Mouse (Mus musculus) thymus, adult 2 months (tissue): ENCODE data around the gene Mrps18a. TPM values are rescaled to one million over a fixed set of nuclear protein-coding genes. Genes with fewer than 3 reads are reported as not detected.

Source experiments
- DNase-seq: peaks from one replicate; pipeline ENCODE4 v3.0.0; 2021
- H3K27ac ChIP-seq: fragments of 200-500 bp; 2 replicates; pipeline ENCODE4 v1.5.1; 2012; ENCODE audit warnings: low read length, control low read depth; ENCODE audit not compliant: control insufficient read depth, insufficient read depth
- H3K27me3 ChIP-seq: fragments of 200-500 bp; 2 replicates; pipeline ENCODE4 v1.6.1; 2012; ENCODE audit warnings: mild to moderate bottlenecking, low read length, moderate library complexity, mixed read lengths; ENCODE audit not compliant: control insufficient read depth, insufficient read depth
- H3K36me3 ChIP-seq: fragments of 200-500 bp; 2 replicates; pipeline ENCODE4 v1.6.1; 2012; ENCODE audit warnings: mild to moderate bottlenecking, low read length, moderate library complexity; ENCODE audit not compliant: control insufficient read depth, insufficient read depth
- H3K4me1 ChIP-seq: fragments of 200-500 bp; replicated peaks from 2 replicates; pipeline ENCODE4 v1.6.1; 2012; ENCODE audit warnings: low read length; ENCODE audit not compliant: control insufficient read depth, insufficient read depth
- H3K4me3 ChIP-seq: fragments of 200-500 bp; 2 replicates; pipeline ENCODE4 v1.5.1; 2012; ENCODE audit warnings: mild to moderate bottlenecking, low read length, control low read depth, moderate library complexity; ENCODE audit not compliant: control insufficient read depth, insufficient read depth
- CTCF ChIP-seq: fragments of 200-500 bp; IDR thresholded peaks from 2 replicates; pipeline ENCODE4 v1.5.1; 2012; ENCODE audit warnings: mild to moderate bottlenecking, control low read depth, low read length, moderate library complexity, borderline replicate concordance; ENCODE audit not compliant: control insufficient read depth, poor library complexity, insufficient read depth; ENCODE audit errors: extremely low read depth
- POLR2A ChIP-seq: fragments of 200-500 bp; IDR thresholded peaks from 2 replicates; pipeline ENCODE4 v1.6.1; 2012; ENCODE audit warnings: mild to moderate bottlenecking, low read length, control low read depth, moderate library complexity; ENCODE audit not compliant: control insufficient read depth, poor library complexity, insufficient read depth; ENCODE audit errors: extremely low read depth
- WGBS: fragments of 180-500 bp; shearing (Covaris S2); methylation state at CpG from one replicate; pipeline ENCODE4 v1.1.7; 2018; 5-methylcytosine and 5-hydroxymethylcytosine counted together
- polyA plus RNA-seq: library from polyadenylated mRNA; depleted of rRNA; stranded (reverse); fragments of >200 nt; gene quantifications from 2 replicates; pipeline ENCODE4 v1.2.3, GENCODE M21; 2012

The Mrps18a gene
- polyA plus RNA-seq, 1 experiment, result 56.4 TPM

DNA sequence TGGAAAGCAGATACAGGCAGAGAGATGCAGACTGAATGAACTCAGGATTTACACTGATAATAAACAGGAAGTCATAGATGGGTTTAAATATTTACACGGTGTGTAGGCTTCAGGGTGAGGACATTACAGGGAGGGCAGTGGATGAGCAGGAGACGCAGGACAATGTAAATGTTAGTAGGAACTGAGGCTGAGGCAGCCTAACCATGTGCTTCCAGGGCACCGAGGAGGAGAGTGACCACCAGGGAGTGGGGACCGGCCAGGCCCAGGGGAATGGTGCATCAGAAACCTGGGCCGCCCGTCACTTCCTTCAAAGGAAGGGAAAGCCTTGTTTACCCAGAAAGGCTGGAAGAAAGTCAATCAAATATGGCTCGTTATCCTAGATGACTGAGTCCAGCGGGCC lies 12.3 kb upstream of the Mrps18a start:
- H3K27ac ChIP-seq, result no peak overlapping the region
- TF ChIP-seq POLR2A, result no peak
- no peak for TF ChIP-seq CTCF
- H3K27me3 ChIP-seq, result no peaks in the 10 kb centered on the region
- H3K4me1 ChIP-seq, result no peaks in the 10 kb centered on the region
- H3K36me3 ChIP-seq, result no peaks in the 10 kb centered on the region
- H3K4me3 ChIP-seq, result no peak overlapping the region
- DNase-seq, result no peak
- WGBS, result 91% methylated on average over 8 of the region's 8 CpGs

DNA sequence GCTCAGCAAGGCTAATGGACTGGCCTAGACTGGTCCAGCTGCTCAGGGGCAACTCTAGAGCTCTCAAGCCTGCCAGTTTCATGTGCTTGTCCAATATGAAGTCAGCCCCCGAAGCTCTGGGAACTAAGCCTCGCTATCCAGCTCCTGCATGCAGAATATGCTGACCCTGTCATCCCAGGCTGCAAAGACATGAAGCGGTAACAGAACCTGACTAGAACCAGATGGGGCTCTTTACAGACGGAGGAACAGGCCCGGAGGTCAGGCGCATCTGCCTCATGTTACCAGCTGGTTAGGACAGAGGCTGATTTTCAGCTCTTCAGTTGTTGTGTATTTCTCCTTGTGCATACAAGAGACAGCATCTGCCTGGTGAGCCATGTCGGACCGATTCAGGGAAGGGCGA lies 8.9 kb upstream of the Mrps18a start:
- TF ChIP-seq POLR2A (no peak), CTCF (no peak)
- H3K4me1 ChIP-seq, result peaks cover 4% of the 10 kb centered on the region; the same call in 1 of the 2 replicates
- H3K36me3 ChIP-seq, result no peaks in the 10 kb centered on the region
- no peaks in the 10 kb centered on the region for H3K27me3 ChIP-seq
- 96% methylated on average over 9 of the region's 9 CpGs for WGBS
- DNase-seq, result no peak
- no peak overlapping the region for H3K27ac ChIP-seq
- H3K4me3 ChIP-seq, result no peak overlapping the region

DNA sequence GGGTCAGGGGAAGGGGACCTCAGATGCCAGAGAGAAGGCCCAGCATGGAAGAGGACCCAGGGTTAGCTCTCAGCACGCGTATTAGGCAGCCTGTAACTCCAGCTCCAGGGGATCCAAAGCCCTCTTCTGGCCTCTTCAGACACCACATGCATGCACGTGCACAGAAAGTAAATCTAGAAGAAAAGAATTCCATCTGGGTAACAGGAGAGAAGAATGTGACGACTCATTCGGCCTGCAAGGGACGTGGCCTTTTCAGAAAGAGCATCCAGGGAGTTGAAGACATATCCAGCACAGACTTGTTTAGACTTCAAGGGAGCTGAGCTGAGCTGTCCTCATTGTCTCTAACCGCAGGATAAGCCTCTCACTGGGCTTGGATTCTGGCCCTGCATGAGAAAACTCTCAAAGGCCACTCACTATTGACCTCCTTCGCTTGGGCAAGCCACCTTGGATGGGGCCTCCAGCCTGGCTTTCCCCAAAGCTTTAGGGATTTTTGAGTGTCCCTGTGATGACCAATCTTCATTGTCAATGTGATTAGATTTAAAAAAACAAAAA lies 8.1 kb upstream of the Mrps18a start:
- WGBS, result 97% methylated on average over 8 of the region's 8 CpGs
- Histone ChIP-seq H3K27ac (no peak overlapping the region), H3K4me3 (no peak overlapping the region), H3K27me3 (no peaks in the 10 kb centered on the region), H3K36me3 (no peaks in the 10 kb centered on the region), H3K4me1 (peaks cover 4% of the 10 kb centered on the region; the same call in 1 of the 2 replicates)
- DNase-seq, result no peak
- TF ChIP-seq POLR2A (no peak), CTCF (no peak)

DNA sequence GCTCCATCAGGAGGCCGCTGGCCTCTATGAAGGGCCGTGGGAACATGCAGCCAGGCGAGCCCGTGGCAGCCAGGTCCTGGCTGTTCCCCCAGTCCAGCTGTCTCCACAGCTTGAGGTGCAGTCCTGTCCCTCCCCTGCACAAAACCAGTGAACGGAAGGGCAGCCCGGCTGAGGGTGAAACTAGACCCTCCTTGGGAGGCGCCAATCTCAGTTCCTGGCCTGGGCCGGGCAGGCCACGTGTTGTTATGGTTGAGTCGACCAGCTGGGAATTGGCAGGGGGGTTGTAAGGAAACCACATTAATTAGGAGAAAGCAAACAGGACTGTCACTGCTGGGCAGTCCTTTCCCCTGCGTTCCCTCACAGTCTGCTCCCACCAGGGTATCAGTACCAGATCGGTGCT lies 6.3 kb upstream of the Mrps18a start:
- 26% methylated on average over 12 of the region's 12 CpGs for WGBS
- no peaks in the 10 kb centered on the region for H3K27me3 ChIP-seq
- H3K36me3 ChIP-seq, result no peaks in the 10 kb centered on the region
- no peak for TF ChIP-seq POLR2A
- TF ChIP-seq CTCF, result no peak
- H3K4me1 ChIP-seq, result peaks cover 4% of the 10 kb centered on the region; the same call in 1 of the 2 replicates
- no peak overlapping the region for H3K27ac ChIP-seq
- DNase-seq, result no peak
- no peak overlapping the region for H3K4me3 ChIP-seq

DNA sequence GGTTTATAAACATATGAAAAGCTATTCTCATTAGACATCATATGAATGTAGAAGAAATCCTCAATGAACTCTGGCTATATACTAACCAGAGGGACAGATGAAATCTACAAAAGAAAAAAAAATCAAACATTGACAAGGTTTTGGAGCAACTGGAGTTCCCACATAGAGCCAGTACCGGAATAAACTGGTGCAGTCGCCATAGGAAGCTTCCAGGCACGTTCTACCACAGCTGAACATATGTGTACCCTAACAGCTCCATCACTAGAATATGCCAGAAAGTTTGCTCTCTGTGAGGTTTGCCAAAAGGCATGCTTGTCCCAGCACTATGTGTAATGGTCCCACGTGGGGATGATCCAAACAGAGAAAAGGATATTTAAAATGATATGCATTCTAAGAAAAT lies 2.5 kb upstream of the Mrps18a start:
- TF ChIP-seq CTCF, result no peak
- TF ChIP-seq POLR2A, result no peak
- WGBS, result 90% methylated on average over 4 of the region's 4 CpGs
- peaks cover 4% of the 10 kb centered on the region; the same call in 1 of the 2 replicates for H3K4me1 ChIP-seq
- no peak overlapping the region for H3K27ac ChIP-seq
- H3K4me3 ChIP-seq, result no peak overlapping the region
- no peaks in the 10 kb centered on the region for H3K36me3 ChIP-seq
- no peaks in the 10 kb centered on the region for H3K27me3 ChIP-seq
- no peak for DNase-seq

DNA sequence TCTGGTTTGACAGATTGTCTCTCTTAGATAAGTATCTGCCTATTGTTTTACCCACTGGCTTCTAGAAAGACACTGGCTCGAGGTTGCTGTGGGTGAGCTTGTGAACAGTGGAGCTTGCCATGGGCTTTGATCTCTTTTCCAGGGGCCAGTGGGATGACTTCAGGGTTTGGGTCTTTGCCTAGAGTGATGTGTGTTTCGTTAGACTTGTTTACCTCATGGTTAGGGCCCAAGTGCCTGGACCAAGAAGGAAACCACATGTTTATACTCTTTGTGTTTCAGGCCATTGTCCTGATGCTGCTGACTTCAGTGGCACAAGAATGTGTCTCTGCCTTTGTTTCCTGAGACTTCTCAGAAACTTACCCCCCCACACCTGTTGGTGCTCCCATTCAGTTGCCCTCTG lies 4.7 kb downstream of the Mrps18a start:
- TF ChIP-seq POLR2A, result no peak
- TF ChIP-seq CTCF, result no peak
- H3K27me3 ChIP-seq, result no peaks in the 10 kb centered on the region
- H3K27ac ChIP-seq, result no peak overlapping the region
- peaks cover 16% of the 10 kb centered on the region for H3K36me3 ChIP-seq
- 72% methylated on average over 2 of the region's 2 CpGs for WGBS
- no peak overlapping the region for H3K4me3 ChIP-seq
- no peak for DNase-seq
- H3K4me1 ChIP-seq, result no peaks in the 10 kb centered on the region

DNA sequence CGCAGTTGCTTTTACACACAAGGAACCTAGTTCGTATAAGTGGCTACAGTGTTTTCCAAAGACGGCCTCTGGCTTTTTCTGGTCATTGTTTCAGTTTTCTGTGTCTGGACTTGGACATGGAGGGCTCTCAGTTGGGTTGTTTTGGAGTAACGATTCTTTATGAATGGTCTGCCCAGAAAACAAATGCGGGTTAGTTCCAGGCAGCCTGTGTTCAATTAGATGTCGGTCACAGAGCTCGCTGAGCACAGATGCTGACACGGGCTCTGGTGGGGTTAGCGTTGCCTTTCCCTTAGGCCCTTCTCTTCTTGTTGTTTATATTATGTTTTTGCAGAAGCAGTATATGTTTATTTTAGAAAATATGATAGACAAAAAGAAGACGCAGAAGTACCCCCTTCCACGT lies 5.4 kb downstream of the Mrps18a start:
- Histone ChIP-seq H3K27me3 (no peaks in the 10 kb centered on the region), H3K4me1 (no peaks in the 10 kb centered on the region), H3K27ac (no peak overlapping the region), H3K36me3 (peaks cover 16% of the 10 kb centered on the region), H3K4me3 (no peak overlapping the region)
- no peak for DNase-seq
- WGBS, result 94% methylated on average over 11 of the region's 11 CpGs
- TF ChIP-seq POLR2A, result no peak
